ENCODE assay signal across 11 mouse cellular contexts in the genomic region with DNA sequence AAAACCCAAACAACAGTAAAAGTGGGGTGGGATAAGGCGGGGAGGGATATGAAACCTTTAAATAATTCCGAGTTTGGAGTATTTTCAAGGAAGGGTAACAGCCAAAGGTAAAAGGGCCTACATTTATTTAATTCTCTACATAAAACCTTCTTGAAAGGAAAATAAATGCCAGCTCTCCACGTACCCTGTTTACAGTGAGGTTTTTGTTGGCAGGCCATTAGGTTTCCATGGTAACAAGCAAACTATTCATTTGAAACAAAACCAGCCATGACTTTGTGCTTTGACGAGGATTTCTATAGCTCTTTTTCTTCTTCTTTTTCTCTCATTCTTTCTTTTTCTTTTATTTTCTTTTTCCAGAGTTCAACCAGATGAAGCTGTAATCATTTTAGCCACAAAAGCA.
DNase-seq lines count a peak whose midpoint lies in the region; ATAC-seq lines count a peak whose summit lies in the region.
"Had no signal": no experiment of that assay in that cellular context is flagged by ENCODE, and none has a peak within 500 bp of the region (broad histone marks: within the 10 kb centered on the region; RNA-seq: fewer than 3 reads in every experiment).

No protein-coding gene starts in this region.

- DNase-seq in cerebellum, postnatal 14 days = peak; percentile 27 to 38
- DNase-seq in cerebellum, adult 8-10 months = no peak
- peak; percentile 33 to 38 for DNase-seq in right cerebral cortex, postnatal 10 days (ENCODE audit: low spot score in 2 of 2)
- no peak for DNase-seq in right cerebral cortex, postnatal 25 days
- DNase-seq in layer of hippocampus, adult 8-10 months (ENCODE audit: low spot score in 2 of 2) = peak; percentile 11 to 19
- DNase-seq in B cell, adult 2 months = no peak
- DNase-seq in liver = no peak
- DNase-seq: kidney, adult 8-10 months; liver, embryonic 13.5 days had no signal

- H3K27me3 ChIP-seq in liver, embryonic 12.5 days (replicated peaks) = no peaks in the 10 kb centered on the region
- H3K27me3 ChIP-seq: liver, embryonic 13.5 days; Patski had no signal

- no peak for ATAC-seq in liver, embryonic 12.5 days
- ATAC-seq: Patski had no signal

- H3K27ac ChIP-seq in liver, embryonic 12.5 days = no peak overlapping the region
- H3K27ac ChIP-seq: liver, embryonic 13.5 days had no signal

- WGBS in liver, embryonic 12.5 days (ENCODE audit: insufficient replicate concordance) = 63% methylated on average over 4 of the region's 4 CpGs

- no peaks in the 10 kb centered on the region for H3K4me1 ChIP-seq in liver, embryonic 12.5 days
- H3K4me1 ChIP-seq: liver, embryonic 13.5 days had no signal

- no peaks in the 10 kb centered on the region for H3K9me3 ChIP-seq in liver, embryonic 12.5 days (replicated peaks)
- H3K9me3 ChIP-seq: liver, embryonic 13.5 days had no signal

- H3K9ac ChIP-seq in liver, embryonic 12.5 days = no peak overlapping the region
- H3K9ac ChIP-seq: liver, embryonic 13.5 days had no signal

- H3K4me2 ChIP-seq in liver, embryonic 12.5 days = no peak overlapping the region
- H3K4me2 ChIP-seq: liver, embryonic 13.5 days had no signal

- H3K36me3 ChIP-seq in liver, embryonic 12.5 days = no peaks in the 10 kb centered on the region
- H3K36me3 ChIP-seq: liver, embryonic 13.5 days had no signal

- no peak overlapping the region for H3K4me3 ChIP-seq in liver, embryonic 12.5 days
- H3K4me3 ChIP-seq: liver, embryonic 13.5 days had no signal

Comparison
In these comparisons a context has a peak if more than half of its experiments do, and no peak if none do; other contexts are left out.
1. DNase-seq: peak in cerebellum, postnatal 14 days (2 of 2), right cerebral cortex, postnatal 10 days (2 of 2) and layer of hippocampus, adult 8-10 months (2 of 2); none in cerebellum, adult 8-10 months (single experiment), right cerebral cortex, postnatal 25 days (single experiment), B cell, adult 2 months (0 of 2) and liver (single experiment).